Mouse (Mus musculus) left cerebral cortex, adult 2 months (tissue): ENCODE results near the gene Arhgef19. TPM values are rescaled to one million over a fixed set of nuclear protein-coding genes. Genes with fewer than 3 reads are reported as not detected.
A peak's percentile ranks its signal among the peaks of the same experiment; 100 is the strongest.

Experiments used
- DNase-seq, 2 experiments: peaks; one replicate each; pipeline ENCODE4 v3.0.0; 2021 to 2022; ENCODE audit warnings: low spot score in 2 of 2, mixed read lengths in 1 of 2; ENCODE audit errors: extremely low spot score in 1 of 2
- H3K27ac ChIP-seq: fragments of 200-600 bp; 2 replicates; pipeline ENCODE4 v1.8.1; 2022
- H3K4me3 ChIP-seq: fragments of 200-600 bp; 2 replicates; pipeline ENCODE4 v1.8.1; 2022
- CTCF ChIP-seq: fragments of 200-600 bp; IDR thresholded peaks from 2 replicates; pipeline ENCODE4 v1.8.1; 2022; ENCODE audit warnings: antibody characterized with exemption, mild to moderate bottlenecking, moderate library complexity
- intact Hi-C: fragments of 180-260 bp; cut with DNase I; formaldehyde crosslinking; loops from one replicate; pipeline ENCODE4 v1.15.1; 2025
- total RNA-seq, 2 experiments: library from RNA; stranded (reverse); gene quantifications; 2 replicates each; pipeline ENCODE4 v1.2.3; 2021

The Arhgef19 gene
- total RNA-seq, 2 experiments from 2014 or later: 17.1 to 18.2 TPM

- DNase-seq: no peak
- intact Hi-C loops: no loop called here
- no peak overlapping the region; the same call in 1 of the 2 replicates for H3K4me3 ChIP-seq
- TF ChIP-seq CTCF: no peak
- H3K27ac ChIP-seq: no peak overlapping the region
Measured at GRCm38 (mm10) chr4:141291571-141292375, 52.5 kb downstream of the Arhgef19 start.

- no peak for DNase-seq
- H3K27ac ChIP-seq: no peak overlapping the region
- TF ChIP-seq CTCF: no peak
- intact Hi-C loops: no loop called here
- H3K4me3 ChIP-seq: no peak overlapping the region
Measured at GRCm38 (mm10) chr4:141295774-141296186, 56.5 kb downstream of the Arhgef19 start.

GRCm38 (mm10) chr4:141297934-141298333 lies 58.6 kb downstream of the Arhgef19 start:
- DNase-seq: no peak
- Histone ChIP-seq H3K4me3 (no peak overlapping the region), H3K27ac (no peak overlapping the region)
- intact Hi-C loops: no loop called here
- TF ChIP-seq CTCF: no peak

- TF ChIP-seq CTCF: no peak
- DNase-seq: no peak
- intact Hi-C loops: no loop called here
Measured at GRCm38 (mm10) chr4:141299356-141299755, 60.1 kb downstream of the Arhgef19 start.

GRCm38 (mm10) chr4:141300196-141300595 lies 60.9 kb downstream of the Arhgef19 start:
- intact Hi-C loops: no loop called here
- no peak for TF ChIP-seq CTCF
- H3K27ac ChIP-seq: no peak overlapping the region
- DNase-seq: no peak
- no peak overlapping the region for H3K4me3 ChIP-seq

More at GRCm38 (mm10) chr4:141299356-141299755, 60.1 kb downstream of the Arhgef19 start:
- H3K27ac ChIP-seq: no peak overlapping the region
- no peak overlapping the region for H3K4me3 ChIP-seq

- Histone ChIP-seq H3K27ac (peak within 1 kb of the TSS; percentile 21; the same call in 1 of the 2 replicates), H3K4me3 (peak within 1 kb of the TSS; percentile 58)
- intact Hi-C loops: no loop called here
- no peak for TF ChIP-seq CTCF
- peak; percentile 65 to 72 for DNase-seq
Measured at GRCm38 (mm10) chr4:141301116-141301553, 61.8 kb downstream of the Arhgef19 start, which contains the start of gene Epha2. TSS of gene Epha2 (plus strand) at chr4:141301240.

GRCm38 (mm10) chr4:141301591-141302427 lies 62.5 kb downstream of the Arhgef19 start:
- peak overlapping the region; percentile 58 for H3K4me3 ChIP-seq
- H3K27ac ChIP-seq: peak overlapping the region; percentile 21; the same call in 1 of the 2 replicates
- DNase-seq: no peak
- intact Hi-C loops: no loop called here
- no peak for TF ChIP-seq CTCF

- DNase-seq: no peak
- no peak for TF ChIP-seq CTCF
- Histone ChIP-seq H3K4me3 (peak overlapping the region; percentile 58), H3K27ac (no peak overlapping the region)
- intact Hi-C loops: no loop called here
Measured at GRCm38 (mm10) chr4:141302428-141303401, 63.4 kb downstream of the Arhgef19 start.

- H3K27ac ChIP-seq: no peak overlapping the region
- H3K4me3 ChIP-seq: no peak overlapping the region
- intact Hi-C loops: no loop called here
- DNase-seq: no peak
- no peak for TF ChIP-seq CTCF
Measured at GRCm38 (mm10) chr4:141303402-141304222, 64.3 kb downstream of the Arhgef19 start.

GRCm38 (mm10) chr4:141304223-141304611 lies 64.9 kb downstream of the Arhgef19 start:
- intact Hi-C loops: no loop called here

More at GRCm38 (mm10) chr4:141304223-141304611, 64.9 kb downstream of the Arhgef19 start:
- TF ChIP-seq CTCF: no peak
- DNase-seq: no peak
- Histone ChIP-seq H3K27ac (no peak overlapping the region), H3K4me3 (no peak overlapping the region)
